Mouse (Mus musculus) adrenal gland, postnatal 10 days (tissue): ENCODE measurements around the gene Cacna1c. TPM values are rescaled to one million over a fixed set of nuclear protein-coding genes. Genes with fewer than 3 reads are reported as not detected.

ENCODE experiments used
- DNase-seq: peaks from one replicate; pipeline ENCODE4 v3.0.0; 2021; ENCODE audit warnings: mixed read lengths
- total RNA-seq, 2 experiments: library from RNA; stranded (reverse); gene quantifications; 2 replicates each; pipeline ENCODE4 v1.2.3; 2021

The Cacna1c gene
- total RNA-seq, 2 experiments from 2014 or later, result 39.2 to 58.2 TPM

DNA sequence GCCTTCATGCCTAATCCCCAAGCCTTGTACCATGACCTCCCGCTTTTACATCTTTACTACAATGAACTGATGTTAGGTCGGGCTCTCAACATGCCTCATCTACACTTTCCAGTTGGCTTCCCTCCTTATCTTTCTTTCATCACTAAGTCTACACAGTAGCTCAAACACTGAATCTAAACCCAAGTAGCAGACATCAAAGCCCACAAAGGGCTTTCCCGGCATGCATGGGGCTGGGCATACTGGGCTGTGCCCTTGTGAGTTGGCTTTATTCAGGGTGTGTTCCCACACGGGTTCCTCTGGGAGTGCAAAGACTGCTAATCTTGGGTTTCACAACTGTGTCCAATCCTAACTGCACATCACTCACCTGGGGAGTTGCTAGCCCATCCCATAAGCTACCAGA is 542.9 kb downstream of the Cacna1c start:
- no peak for DNase-seq

GRCm38 (mm10) chr6:118649121-118649783 is 547.0 kb downstream of the Cacna1c start:
- no peak for DNase-seq

DNA sequence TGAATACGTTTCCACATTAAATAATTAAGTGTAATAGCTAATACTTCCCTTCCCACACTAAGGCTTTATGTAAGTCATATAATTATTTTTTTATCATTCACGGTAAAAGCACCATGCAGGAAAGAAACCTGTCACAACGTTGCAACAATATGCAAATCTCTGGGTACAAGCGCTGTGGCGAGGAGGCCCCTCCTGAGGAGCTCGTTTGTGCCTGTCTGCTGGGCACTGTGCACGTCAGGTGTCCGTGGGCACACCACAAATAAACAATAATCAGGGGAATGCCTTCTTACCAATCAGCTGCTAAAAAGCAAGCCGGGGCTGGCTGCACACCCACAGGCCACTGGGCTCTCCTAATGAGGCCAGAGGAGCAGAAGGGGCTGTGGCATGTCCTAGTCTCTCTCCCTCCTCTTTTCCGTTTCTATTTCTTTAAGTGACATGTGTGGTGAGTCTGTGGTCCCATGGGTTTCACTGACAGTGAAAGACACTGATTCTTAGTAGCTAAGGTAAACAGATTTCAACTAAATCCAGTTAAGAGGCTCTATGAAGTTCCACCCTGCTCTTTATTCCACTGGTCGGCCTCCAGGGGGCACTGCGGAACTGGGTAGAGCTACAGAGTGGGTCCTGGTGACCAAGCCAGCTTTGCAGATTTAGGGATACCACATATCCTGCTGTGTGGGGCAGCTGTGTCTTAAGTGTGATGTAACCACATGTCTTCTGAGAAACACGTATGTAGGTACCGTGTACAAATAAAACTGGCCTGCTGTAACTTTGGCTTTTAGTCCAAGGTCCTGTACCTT is 549.8 kb downstream of the Cacna1c start:
- peak; percentile 88 for DNase-seq

- peak; percentile 28 for DNase-seq
Measured at GRCm38 (mm10) chr6:118644866-118645265, 551.4 kb downstream of the Cacna1c start.

- no peak for DNase-seq
Measured at GRCm38 (mm10) chr6:118643541-118643940, 552.7 kb downstream of the Cacna1c start.

DNA sequence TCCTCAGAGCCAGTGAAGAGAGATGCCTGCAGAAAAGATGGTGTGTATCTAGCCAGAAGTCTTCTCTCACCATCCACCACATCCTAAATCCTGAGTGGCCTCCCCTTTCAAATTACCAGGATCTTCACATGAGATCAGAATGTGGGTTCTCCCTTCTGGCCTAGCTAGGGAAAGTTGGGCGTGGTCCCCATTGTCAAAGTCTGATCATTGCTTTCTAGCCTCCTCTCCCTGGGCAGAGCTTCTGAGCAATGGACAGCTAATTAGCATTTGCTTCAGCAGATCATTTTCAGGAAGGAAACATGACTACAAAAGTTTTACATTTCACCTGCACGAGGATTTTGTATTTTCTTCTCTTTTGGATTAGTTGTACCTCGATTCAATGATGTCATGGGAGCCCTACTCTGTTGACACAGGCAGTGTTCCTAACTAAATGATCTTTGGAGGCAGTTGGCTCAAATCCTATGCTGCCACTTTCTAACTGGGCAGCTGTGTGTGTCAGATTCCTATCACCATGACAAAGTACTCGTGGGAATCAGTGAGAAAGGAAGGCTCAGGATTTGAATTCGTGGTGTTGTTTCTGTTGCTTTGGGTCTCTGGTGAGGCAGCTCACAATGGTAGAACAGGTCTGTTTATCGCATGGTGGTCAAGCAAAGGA is 554.4 kb downstream of the Cacna1c start:
- DNase-seq, result no peak

- DNase-seq, result no peak
Measured at GRCm38 (mm10) chr6:118639816-118640215, 556.4 kb downstream of the Cacna1c start.

GRCm38 (mm10) chr6:118638911-118639310 is 557.3 kb downstream of the Cacna1c start:
- DNase-seq, result no peak

DNA sequence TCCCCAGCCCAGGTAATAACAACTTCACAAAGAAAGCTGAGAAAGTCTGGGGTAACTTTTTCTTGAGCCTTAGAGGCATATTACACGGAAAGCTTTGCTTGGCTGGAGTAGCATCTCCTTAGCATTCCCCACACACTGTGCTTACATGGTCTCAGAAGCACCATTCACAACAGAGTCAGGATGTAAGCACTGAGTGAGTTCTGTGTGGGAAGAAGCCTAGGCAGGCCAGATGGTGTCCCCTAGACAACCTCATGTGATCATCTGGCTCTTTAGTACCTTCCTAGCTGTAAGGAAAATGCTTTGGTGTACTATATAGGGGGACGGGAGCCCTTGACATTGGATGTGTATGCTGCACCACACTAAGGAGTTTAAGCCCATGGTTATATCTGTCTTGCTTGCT is 563.7 kb downstream of the Cacna1c start:
- no peak for DNase-seq

GRCm38 (mm10) chr6:118630006-118630405 is 566.2 kb downstream of the Cacna1c start:
- no peak for DNase-seq

GRCm38 (mm10) chr6:118626246-118626645 is 570.0 kb downstream of the Cacna1c start:
- no peak for DNase-seq

DNA sequence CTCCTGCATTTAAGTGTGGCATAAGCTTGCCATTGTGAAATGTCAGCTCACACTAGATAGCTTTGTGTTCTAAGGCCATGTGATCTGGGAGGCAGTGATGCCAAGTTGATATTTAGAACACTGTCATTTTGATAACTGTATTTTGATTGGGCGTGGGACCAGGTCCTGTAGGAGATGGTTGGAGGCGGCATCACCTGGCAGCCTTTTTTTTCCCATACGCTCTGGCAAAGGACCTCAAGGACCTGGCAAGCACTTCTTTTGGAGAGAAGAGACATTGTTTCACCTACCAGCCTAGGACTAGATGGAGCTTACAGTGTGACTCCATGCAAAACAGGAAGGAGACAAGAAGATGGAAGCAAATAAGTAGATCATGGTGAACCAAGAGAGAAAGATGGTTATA is 572.6 kb downstream of the Cacna1c start:
- DNase-seq, result no peak

DNA sequence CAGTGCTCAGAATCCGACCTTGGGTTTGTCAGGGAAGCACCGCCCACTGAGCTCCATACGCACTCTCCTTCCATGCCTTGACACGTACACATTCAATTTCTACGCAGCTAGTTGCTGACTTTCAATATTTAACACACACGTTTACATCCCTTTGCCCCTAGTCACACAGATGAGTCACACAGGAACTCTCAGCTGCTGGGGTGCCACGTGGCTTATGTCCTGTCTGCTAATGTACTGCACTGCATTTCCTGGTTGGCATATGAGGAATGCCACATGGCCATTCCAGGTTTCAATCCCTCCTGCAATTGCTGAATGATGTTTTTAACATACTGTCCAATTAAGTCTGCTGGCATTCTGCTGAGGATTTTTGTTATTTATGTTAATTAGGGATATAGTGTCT is 574.4 kb downstream of the Cacna1c start:
- peak; percentile 28 for DNase-seq

DNA sequence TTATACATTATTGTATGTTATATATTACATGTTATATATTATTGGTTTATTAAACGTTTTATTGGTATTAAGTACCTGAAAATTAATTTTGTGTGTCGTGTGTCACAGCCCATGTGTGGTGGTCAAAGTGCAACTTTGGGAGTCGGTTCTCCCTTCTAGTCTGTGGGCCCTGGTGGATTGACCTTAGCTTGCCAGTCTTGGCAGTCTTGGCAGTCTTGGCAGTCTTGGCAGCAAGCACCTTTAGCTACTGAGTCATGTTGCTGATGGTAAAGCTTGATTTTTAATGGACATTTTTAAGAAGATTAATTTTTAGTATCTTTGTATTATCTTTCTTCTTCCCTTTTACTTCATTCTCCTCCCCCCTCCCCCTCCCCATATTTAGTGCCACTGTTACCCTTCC is 574.8 kb downstream of the Cacna1c start:
- DNase-seq, result no peak

GRCm38 (mm10) chr6:118608906-118609305 is 587.3 kb downstream of the Cacna1c start:
- DNase-seq, result no peak

- DNase-seq, result no peak
Measured at GRCm38 (mm10) chr6:118605974-118606373, 590.2 kb downstream of the Cacna1c start.

- no peak for DNase-seq
Measured at GRCm38 (mm10) chr6:118603825-118604224, 592.4 kb downstream of the Cacna1c start.

GRCm38 (mm10) chr6:118595681-118596055 is 600.5 kb downstream of the Cacna1c start:
- DNase-seq, result no peak

DNA sequence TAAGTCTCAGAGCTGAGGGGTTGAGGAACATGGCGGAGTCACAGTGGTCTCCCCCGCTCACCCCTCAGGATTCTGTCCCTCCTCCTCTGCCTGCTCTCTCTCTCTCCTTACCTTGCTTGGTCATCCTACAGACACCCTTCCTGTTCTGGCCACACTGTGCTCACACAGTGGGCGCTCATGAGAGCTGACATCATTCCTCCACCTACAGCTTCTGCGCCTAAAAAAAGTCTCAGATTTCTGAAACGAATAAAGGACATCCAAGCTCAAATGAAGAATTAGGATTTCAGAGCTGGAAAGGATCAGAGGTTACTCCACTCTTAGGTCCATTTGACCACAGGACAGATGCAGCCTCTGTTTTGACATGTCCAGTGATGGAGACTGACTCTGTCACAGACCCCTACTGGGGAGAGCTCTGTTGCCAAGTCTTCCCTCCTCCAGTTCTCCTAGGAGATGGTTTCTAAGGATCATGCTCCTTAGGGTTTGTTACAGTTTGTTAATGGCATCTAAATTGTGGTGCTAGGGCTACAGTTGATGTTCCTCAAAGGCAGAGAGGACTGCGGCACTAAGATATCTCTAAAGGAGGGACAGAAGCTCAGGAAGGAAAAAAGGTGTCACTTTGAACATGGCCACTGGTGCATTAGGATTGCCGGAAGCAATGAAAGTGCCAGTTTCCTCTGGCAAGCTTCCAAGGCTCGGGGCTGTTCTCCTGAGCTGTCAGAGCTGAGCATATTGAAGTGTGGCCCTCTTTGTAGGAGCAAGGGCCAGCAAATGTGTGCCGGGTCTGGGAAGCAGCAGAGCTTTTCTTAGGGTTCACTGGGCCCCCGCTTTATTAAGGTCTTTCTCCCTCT is 601.2 kb downstream of the Cacna1c start:
- no peak for DNase-seq

DNA sequence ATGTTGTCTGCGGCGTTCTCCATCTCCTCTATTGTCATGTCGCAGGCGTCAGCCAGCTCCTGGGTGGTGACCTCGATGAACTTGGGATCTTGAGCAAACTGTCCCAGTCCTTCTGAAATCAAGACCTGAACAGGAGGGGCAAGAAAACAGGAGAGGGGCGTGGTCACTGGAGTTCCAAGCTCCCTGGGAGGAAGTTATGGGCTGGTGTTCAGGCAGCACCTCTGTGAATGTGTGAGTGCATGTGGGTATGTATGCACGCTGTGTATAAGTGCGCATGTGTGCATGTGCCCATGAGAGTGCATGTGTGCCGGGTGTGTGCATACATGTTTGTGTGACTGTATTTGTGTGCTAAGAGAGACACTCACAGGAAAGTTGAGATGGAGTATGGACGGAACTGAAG is 602.1 kb downstream of the Cacna1c start:
- DNase-seq, result no peak

GRCm38 (mm10) chr6:118593377-118594061 is 602.7 kb downstream of the Cacna1c start:
- peak; percentile 38 for DNase-seq
